Comparison of ENCODE assay signal across 29 mouse cellular contexts in the genomic region with DNA sequence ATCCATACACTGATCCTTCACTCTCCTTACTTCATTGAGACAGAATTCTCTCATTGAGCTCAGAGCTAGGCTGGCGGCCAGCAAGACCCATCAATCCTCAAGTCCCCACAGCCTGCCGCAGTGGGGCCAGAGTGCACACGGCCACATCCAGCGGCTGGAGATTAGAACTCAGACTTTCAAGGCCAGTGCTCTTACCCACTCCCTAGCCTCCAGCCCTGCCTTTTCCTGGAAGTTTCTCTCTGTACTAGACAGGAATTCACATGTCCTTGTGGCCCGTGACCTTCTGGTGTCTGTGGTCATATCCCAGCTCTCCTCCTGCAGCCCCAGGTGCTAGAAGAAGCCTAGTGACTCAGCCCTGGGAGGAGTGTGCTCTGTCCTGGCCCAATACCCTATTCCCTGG. TPM values are rescaled to one million over a fixed set of nuclear protein-coding genes. Genes with fewer than 3 reads are reported as not detected.
A peak's percentile ranks its signal among the peaks of the same experiment; 100 is the strongest.
DNase-seq lines count a peak whose midpoint lies in the region; ATAC-seq and TF ChIP-seq lines count a peak whose summit lies in the region.
"Had no signal": no experiment of that assay in that cellular context is flagged by ENCODE, and none has a peak within 500 bp of the region (broad histone marks: within the 10 kb centered on the region; RNA-seq: fewer than 3 reads in every experiment).

No protein-coding gene starts in this region.

- no peak overlapping the region for H3K4me3 ChIP-seq in neural tube, embryonic 11.5 days (ENCODE audit: low read depth, low read length)
- H3K4me3 ChIP-seq in neural tube, embryonic 15.5 days (replicated peaks): no peak overlapping the region
- H3K4me3 ChIP-seq: layer of hippocampus, adult 2 months; liver, embryonic 13.5 days had no signal

- CTCF ChIA-PET in Patski (lab: Charles Lee): interaction anchor here (0.7 kb wide), 1 partner anchor 16 kb away, joined by 3 read pairs; no protein-coding TSS in a partner anchor

- ATAC-seq in neural tube, embryonic 11.5 days (ENCODE audit: insufficient read depth, low FRiP score, low TSS enrichment): no peak
- ATAC-seq in neural tube, embryonic 15.5 days (ENCODE audit: low FRiP score): no peak
- peak; percentile 8 for ATAC-seq in Patski
- ATAC-seq: forebrain, embryonic 15.5 days; inflammation-experienced regulatory T-cells, adult 6 months; midbrain, embryonic 16.5 days had no signal

- DNase-seq in adrenal gland, adult (ENCODE audit: inconsistent age in 2 of 2, low spot score in 1 of 2): peak; percentile 84 to 85
- DNase-seq in adrenal gland, postnatal 4 days (ENCODE audit: low spot score in 2 of 2): no peak
- DNase-seq in neural tube, embryonic 11.5 days (ENCODE audit: low spot score): peak; percentile 7
- DNase-seq in Patski (ENCODE audit: low read depth, low spot score): no peak
- peak; percentile 62 for DNase-seq in adrenal gland, postnatal 14 days
- DNase-seq in spleen, postnatal 14 days (ENCODE audit: low spot score in 2 of 2): no peak
- no peak for DNase-seq in lung, postnatal 36 days
- DNase-seq: cerebellum, adult 18-20 months; cerebellum, postnatal 10 days; gastrocnemius, postnatal 25 days; heart, adult 11 months; heart, postnatal 36 days; kidney, adult 11 months; kidney, postnatal 36 days; left cerebral cortex, postnatal 4 days; liver, embryonic 13.5 days; lung, adult 2 months; right cerebral cortex, postnatal 4 days; thymus, postnatal 14 days had no signal

- H3K36me3 ChIP-seq in neural tube, embryonic 11.5 days (ENCODE audit: control insufficient read depth, insufficient read depth, low read length): no peaks in the 10 kb centered on the region; the same call in 1 of the 2 replicates
- H3K36me3 ChIP-seq in neural tube, embryonic 15.5 days: peaks cover 4% of the 10 kb centered on the region; the same call in 1 of the 2 replicates
- H3K36me3 ChIP-seq: G1E had no signal

- peaks cover 10% of the 10 kb centered on the region for H3K4me1 ChIP-seq in neural tube, embryonic 11.5 days (ENCODE audit: control insufficient read depth, insufficient read depth, low read length)
- peaks cover 60% of the 10 kb centered on the region for H3K4me1 ChIP-seq in neural tube, embryonic 15.5 days

- 69% methylated on average over 5 of the region's 5 CpGs for WGBS in neural tube, embryonic 11.5 days
- WGBS in neural tube, embryonic 15.5 days: 76% methylated on average over 5 of the region's 5 CpGs

- no peak for TF ChIP-seq CTCF in Patski (IDR thresholded peaks at IDR 0.05)

- H3K9me3 ChIP-seq in neural tube, embryonic 11.5 days (ENCODE audit: control insufficient read depth, low read length): no peaks in the 10 kb centered on the region
- H3K9me3 ChIP-seq in neural tube, embryonic 15.5 days (replicated peaks): no peaks in the 10 kb centered on the region
- H3K9me3 ChIP-seq: embryonic facial prominence, embryonic 13.5 days; forebrain, embryonic 10.5 days; forebrain, embryonic 15.5 days; G1E; hindbrain, embryonic 15.5 days; kidney, embryonic 15.5 days; liver, embryonic 13.5 days had no signal

- H3K27me3 ChIP-seq in neural tube, embryonic 11.5 days (ENCODE audit: control insufficient read depth, insufficient read depth, low read length): no peaks in the 10 kb centered on the region
- H3K27me3 ChIP-seq in neural tube, embryonic 15.5 days (replicated peaks): no peaks in the 10 kb centered on the region
- H3K27me3 ChIP-seq in Patski: no peaks in the 10 kb centered on the region
- H3K27me3 ChIP-seq: forebrain, embryonic 15.5 days; hindbrain, embryonic 15.5 days had no signal

- no peak overlapping the region for H3K9ac ChIP-seq in neural tube, embryonic 11.5 days (ENCODE audit: low read length)
- no peak overlapping the region for H3K9ac ChIP-seq in neural tube, embryonic 15.5 days (replicated peaks)
- H3K9ac ChIP-seq: hindbrain, embryonic 15.5 days; liver, embryonic 13.5 days had no signal

- no peak overlapping the region for H3K27ac ChIP-seq in neural tube, embryonic 11.5 days (ENCODE audit: low read depth, low read length)
- H3K27ac ChIP-seq in neural tube, embryonic 15.5 days (replicated peaks): no peak overlapping the region
- H3K27ac ChIP-seq: embryonic facial prominence, embryonic 13.5 days; forebrain, embryonic 15.5 days; hindbrain, embryonic 15.5 days; kidney, embryonic 15.5 days; layer of hippocampus, adult 2 months; liver, embryonic 13.5 days had no signal

- POLR2A ChIA-PET in Patski (lab: Charles Lee): no interaction called here

- in situ Hi-C loops in Patski (cut with MboI; ENCODE audit: low pct_unique_long_range_greater_than_20kb): no loop called here

- no peak overlapping the region for H3K4me2 ChIP-seq in neural tube, embryonic 11.5 days (ENCODE audit: low read depth)
- H3K4me2 ChIP-seq in neural tube, embryonic 15.5 days: no peak overlapping the region
- H3K4me2 ChIP-seq: liver, embryonic 13.5 days had no signal

RNA-seq across cellular contexts. Expression of a gene that starts 9.7 kb away (rescaled TPM):
- 10 to 100 TPM; 15.6 to 18.6 TPM for total RNA-seq in adrenal gland, postnatal 4 days (2021)
- polyA plus RNA-seq in neural tube, embryonic 11.5 days (2014; fragmentation: Nextera tagmentation; extraction: Ambion mirVana): 16.3 and 17.3 TPM in 2 replicates
- polyA plus RNA-seq in neural tube, embryonic 15.5 days (2015; fragmentation: Nextera tagmentation; extraction: Ambion mirVana): 23.4 and 24.1 TPM in 2 replicates
- polyA plus RNA-seq in Patski (2021): 8.3 TPM
- 21.9 and 24.5 TPM in 2 replicates for total RNA-seq in adrenal gland, postnatal 14 days (2021)
- polyA plus RNA-seq: G1E had no signal

RNA-seq across cellular contexts. Expression of a gene that starts 37.8 kb away (rescaled TPM):
- total RNA-seq in adrenal gland, postnatal 4 days (2021): 10 to 100 TPM; 35.4 to 36.7 TPM
- polyA plus RNA-seq in neural tube, embryonic 11.5 days (2014; fragmentation: Nextera tagmentation; extraction: Ambion mirVana): 76.5 and 76.8 TPM in 2 replicates
- polyA plus RNA-seq in neural tube, embryonic 15.5 days (2015; fragmentation: Nextera tagmentation; extraction: Ambion mirVana): 62.1 and 63.9 TPM in 2 replicates
- polyA plus RNA-seq in Patski (2021): 63.4 TPM
- total RNA-seq in adrenal gland, postnatal 14 days (2021): 31.8 and 36.4 TPM in 2 replicates

Comparison
In these comparisons a context has a peak if more than half of its experiments do, and no peak if none do; other contexts are left out.
1. DNase-seq: peak in adrenal gland, adult (2 of 2), neural tube, embryonic 11.5 days (single experiment) and adrenal gland, postnatal 14 days (single experiment); none in adrenal gland, postnatal 4 days (0 of 2), Patski (single experiment), spleen, postnatal 14 days (0 of 2) and lung, postnatal 36 days (single experiment).